15 mouse cellular contexts compared by ENCODE assay signal in genomic region chr3:40092765-40093368, GRCm38 (mm10).
DNase-seq lines count a peak whose midpoint lies in the region; ATAC-seq lines count a peak whose summit lies in the region.
"Had no signal": no experiment of that assay in that cellular context is flagged by ENCODE, and none has a peak within 500 bp of the region (broad histone marks: within the 10 kb centered on the region; RNA-seq: fewer than 3 reads in every experiment).

No protein-coding gene starts in this region.

- DNase-seq in cerebellum, postnatal 10 days: peak; percentile 61 to 68
- DNase-seq in cerebellum, adult 11 months: no peak
- peak; percentile 12 for DNase-seq in embryonic facial prominence, embryonic 14.5 days (ENCODE audit: low spot score)
- no peak for DNase-seq in hindbrain, embryonic 11.5 days (ENCODE audit: low spot score)
- no peak for DNase-seq in thymus, postnatal 14 days
- DNase-seq: adrenal gland, adult 2 months; heart, adult 18-20 months; kidney, postnatal 10 days; thymus, postnatal 25 days had no signal

- no peak overlapping the region for H3K4me3 ChIP-seq in embryonic facial prominence, embryonic 14.5 days (ENCODE audit: low read depth, low read length)
- no peak overlapping the region for H3K4me3 ChIP-seq in hindbrain, embryonic 11.5 days (ENCODE audit: low read depth, low read length)
- H3K4me3 ChIP-seq in midbrain, embryonic 13.5 days (replicated peaks): no peak overlapping the region
- H3K4me3 ChIP-seq in kidney, embryonic 15.5 days (replicated peaks): no peak overlapping the region
- H3K4me3 ChIP-seq: liver, embryonic 15.5 days; stomach, embryonic 15.5 days had no signal

- no peaks in the 10 kb centered on the region for H3K27me3 ChIP-seq in embryonic facial prominence, embryonic 14.5 days (replicated peaks; ENCODE audit: control insufficient read depth, insufficient read depth, low read length)
- no peaks in the 10 kb centered on the region for H3K27me3 ChIP-seq in hindbrain, embryonic 11.5 days (ENCODE audit: control insufficient read depth, insufficient read depth, low read length)
- no peaks in the 10 kb centered on the region for H3K27me3 ChIP-seq in midbrain, embryonic 13.5 days
- H3K27me3 ChIP-seq in kidney, embryonic 15.5 days: no peaks in the 10 kb centered on the region
- H3K27me3 ChIP-seq: liver, embryonic 15.5 days; stomach, embryonic 15.5 days had no signal

- WGBS in embryonic facial prominence, embryonic 14.5 days: 61% methylated on average over 8 of the region's 8 CpGs
- 50% methylated on average over 8 of the region's 8 CpGs for WGBS in hindbrain, embryonic 11.5 days
- 10% methylated on average over 8 of the region's 8 CpGs for WGBS in midbrain, embryonic 13.5 days
- 67% methylated on average over 8 of the region's 8 CpGs for WGBS in kidney, embryonic 15.5 days

- H3K9me3 ChIP-seq in embryonic facial prominence, embryonic 14.5 days (ENCODE audit: control insufficient read depth, low read length): no peaks in the 10 kb centered on the region
- no peaks in the 10 kb centered on the region for H3K9me3 ChIP-seq in hindbrain, embryonic 11.5 days (ENCODE audit: control insufficient read depth, low read length)
- no peaks in the 10 kb centered on the region for H3K9me3 ChIP-seq in midbrain, embryonic 13.5 days
- H3K9me3 ChIP-seq in kidney, embryonic 15.5 days (replicated peaks): no peaks in the 10 kb centered on the region
- H3K9me3 ChIP-seq: liver, embryonic 15.5 days; stomach, embryonic 15.5 days had no signal

- H3K27ac ChIP-seq in embryonic facial prominence, embryonic 14.5 days (replicated peaks; ENCODE audit: low read depth, low read length): no peak overlapping the region
- H3K27ac ChIP-seq in hindbrain, embryonic 11.5 days (ENCODE audit: low read depth, low read length): no peak overlapping the region
- H3K27ac ChIP-seq in midbrain, embryonic 13.5 days: peak overlapping the region; percentile 65; the same call in 1 of the 2 replicates
- H3K27ac ChIP-seq in kidney, embryonic 15.5 days: no peak overlapping the region
- H3K27ac ChIP-seq: liver, embryonic 15.5 days; stomach, embryonic 15.5 days had no signal

- H3K4me2 ChIP-seq in embryonic facial prominence, embryonic 14.5 days (ENCODE audit: low read depth, low read length): no peak overlapping the region
- no peak overlapping the region for H3K4me2 ChIP-seq in hindbrain, embryonic 11.5 days (replicated peaks; ENCODE audit: low read depth, low read length)
- H3K4me2 ChIP-seq in midbrain, embryonic 13.5 days (replicated peaks): no peak overlapping the region
- H3K4me2 ChIP-seq in kidney, embryonic 15.5 days: no peak overlapping the region
- H3K4me2 ChIP-seq: liver, embryonic 15.5 days; stomach, embryonic 15.5 days had no signal

- no peaks in the 10 kb centered on the region for H3K36me3 ChIP-seq in embryonic facial prominence, embryonic 14.5 days (ENCODE audit: control insufficient read depth, insufficient read depth, low read length)
- no peaks in the 10 kb centered on the region for H3K36me3 ChIP-seq in hindbrain, embryonic 11.5 days (ENCODE audit: control insufficient read depth, insufficient read depth, low read length)
- H3K36me3 ChIP-seq in midbrain, embryonic 13.5 days: no peaks in the 10 kb centered on the region
- no peaks in the 10 kb centered on the region for H3K36me3 ChIP-seq in kidney, embryonic 15.5 days
- H3K36me3 ChIP-seq: liver, embryonic 15.5 days; stomach, embryonic 15.5 days had no signal

- H3K4me1 ChIP-seq in embryonic facial prominence, embryonic 14.5 days (ENCODE audit: control insufficient read depth, insufficient read depth, low read length): 0 out of 2 replicates have a peak, but pooled peaks cover 2% of the 10 kb centered on the region
- H3K4me1 ChIP-seq in hindbrain, embryonic 11.5 days (replicated peaks; ENCODE audit: control insufficient read depth, insufficient read depth, low read length): no peaks in the 10 kb centered on the region
- H3K4me1 ChIP-seq in midbrain, embryonic 13.5 days (replicated peaks): peaks cover 10% of the 10 kb centered on the region; the same call in 1 of the 2 replicates
- H3K4me1 ChIP-seq in kidney, embryonic 15.5 days: peaks cover 3% of the 10 kb centered on the region; the same call in 1 of the 2 replicates
- H3K4me1 ChIP-seq: liver, embryonic 15.5 days; stomach, embryonic 15.5 days had no signal

- ATAC-seq in embryonic facial prominence, embryonic 14.5 days (ENCODE audit: low read depth): no peak
- ATAC-seq in hindbrain, embryonic 11.5 days (ENCODE audit: low FRiP score): 0 out of 2 replicates have a peak, but pooled peaks have one; percentile 27
- peak; percentile 81 for ATAC-seq in midbrain, embryonic 13.5 days
- ATAC-seq in kidney, embryonic 15.5 days (replicated peaks; ENCODE audit: low FRiP score): no peak
- no peak for ATAC-seq in activated CD4-positive, CD25-positive, alpha-beta regulatory T cell, adult 4 months
- ATAC-seq: Patski had no signal

- H3K9ac ChIP-seq in embryonic facial prominence, embryonic 14.5 days (ENCODE audit: low read depth, low read length): no peak overlapping the region
- no peak overlapping the region for H3K9ac ChIP-seq in hindbrain, embryonic 11.5 days (ENCODE audit: low read depth, low read length)
- H3K9ac ChIP-seq in midbrain, embryonic 13.5 days (replicated peaks): no peak overlapping the region
- no peak overlapping the region for H3K9ac ChIP-seq in kidney, embryonic 15.5 days
- H3K9ac ChIP-seq: liver, embryonic 15.5 days; stomach, embryonic 15.5 days had no signal

Comparison
In these comparisons a context has a peak if more than half of its experiments do, and no peak if none do; other contexts are left out.
1. DNase-seq: peak in cerebellum, postnatal 10 days (2 of 2) and embryonic facial prominence, embryonic 14.5 days (single experiment); none in cerebellum, adult 11 months (single experiment), hindbrain, embryonic 11.5 days (single experiment) and thymus, postnatal 14 days (single experiment).
2. ATAC-seq: peak in hindbrain, embryonic 11.5 days (single experiment) and midbrain, embryonic 13.5 days (single experiment); none in embryonic facial prominence, embryonic 14.5 days (single experiment), kidney, embryonic 15.5 days (single experiment) and activated CD4-positive, CD25-positive, alpha-beta regulatory T cell, adult 4 months (single experiment).